ENCODE assay signal across 18 mouse cellular contexts in genomic region chr9:15551933-15552851, GRCm38 (mm10). TPM values are rescaled to one million over a fixed set of nuclear protein-coding genes. Genes with fewer than 3 reads are reported as not detected.
DNase-seq lines count a peak whose midpoint lies in the region; ATAC-seq and TF ChIP-seq lines count a peak whose summit lies in the region.
"Had no signal": no experiment of that assay in that cellular context is flagged by ENCODE, and none has a peak within 500 bp of the region (broad histone marks: within the 10 kb centered on the region; RNA-seq: fewer than 3 reads in every experiment).

No protein-coding gene starts in this region.

- no peaks in the 10 kb centered on the region for H3K79me2 ChIP-seq in myocyte (ENCODE audit: control insufficient read depth, insufficient read depth)

- 55% methylated on average over 15 of the region's 15 CpGs for WGBS in forebrain, postnatal 0 days
- WGBS in forebrain, embryonic 11.5 days = 90% methylated on average over 15 of the region's 15 CpGs

- no peaks in the 10 kb centered on the region for H3K27me3 ChIP-seq in forebrain, postnatal 0 days (ENCODE audit: insufficient read depth, low read length)
- H3K27me3 ChIP-seq in forebrain, embryonic 11.5 days (ENCODE audit: control insufficient read depth, insufficient read depth, low read length) = no peaks in the 10 kb centered on the region
- H3K27me3 ChIP-seq in myocyte (ENCODE audit: control insufficient read depth, insufficient read depth, insufficient read length) = no peaks in the 10 kb centered on the region
- H3K27me3 ChIP-seq: embryonic facial prominence, embryonic 15.5 days; heart, embryonic 13.5 days; limb, embryonic 12.5 days had no signal

- no peak overlapping the region for H3K27ac ChIP-seq in forebrain, postnatal 0 days (ENCODE audit: low read depth, low read length)
- no peak overlapping the region for H3K27ac ChIP-seq in forebrain, embryonic 11.5 days (ENCODE audit: low read depth, low read length)
- H3K27ac ChIP-seq: embryonic facial prominence, embryonic 15.5 days; heart, embryonic 13.5 days; kidney, postnatal 0 days; limb, embryonic 12.5 days had no signal

- H3K4me1 ChIP-seq in forebrain, postnatal 0 days (ENCODE audit: insufficient read depth) = no peaks in the 10 kb centered on the region
- no peaks in the 10 kb centered on the region for H3K4me1 ChIP-seq in forebrain, embryonic 11.5 days (replicated peaks; ENCODE audit: control insufficient read depth, insufficient read depth, low read length)
- H3K4me1 ChIP-seq: embryonic facial prominence, embryonic 15.5 days; heart, embryonic 13.5 days had no signal

- H3K4me3 ChIP-seq in forebrain, postnatal 0 days (ENCODE audit: low read depth, low read length) = no peak overlapping the region
- H3K4me3 ChIP-seq in forebrain, embryonic 11.5 days (ENCODE audit: low read depth, low read length) = no peak overlapping the region
- no peak overlapping the region for H3K4me3 ChIP-seq in myocyte
- H3K4me3 ChIP-seq: embryonic facial prominence, embryonic 15.5 days; heart, embryonic 13.5 days; limb, embryonic 12.5 days had no signal

- TF ChIP-seq POLR2A in myocyte (IDR thresholded peaks at IDR 0.05; ENCODE audit: insufficient read length, low read depth) = no peak

- peak; percentile 59 for DNase-seq in forebrain, postnatal 0 days
- no peak for DNase-seq in forebrain, embryonic 11.5 days (ENCODE audit: low spot score)
- DNase-seq in right cerebral cortex, postnatal 10 days (ENCODE audit: low spot score in 2 of 2) = peak; percentile 36 to 47
- no peak for DNase-seq in right cerebral cortex, postnatal 36 days (ENCODE audit: low spot score in 2 of 2)
- DNase-seq in layer of hippocampus, adult 18-20 months (ENCODE audit: low spot score in 2 of 2) = peak; percentile 43 to 61
- DNase-seq in spleen, postnatal 4 days (ENCODE audit: low spot score in 2 of 2) = no peak
- no peak for DNase-seq in lung, postnatal 36 days
- DNase-seq: adrenal gland, postnatal 36 days; right cerebral cortex, adult 18-20 months; thymus, postnatal 4 days had no signal

- H3K9me3 ChIP-seq in forebrain, postnatal 0 days (ENCODE audit: low read length) = no peaks in the 10 kb centered on the region
- H3K9me3 ChIP-seq in forebrain, embryonic 11.5 days (ENCODE audit: control insufficient read depth, low read length) = no peaks in the 10 kb centered on the region
- H3K9me3 ChIP-seq: embryonic facial prominence, embryonic 15.5 days; heart, embryonic 13.5 days; limb, embryonic 12.5 days had no signal

- TF ChIP-seq CTCF in forebrain, postnatal 0 days (IDR thresholded peaks at IDR 0.05; ENCODE audit: low read depth) = no peak

- H3K4me2 ChIP-seq in forebrain, postnatal 0 days (ENCODE audit: low read depth) = no peak overlapping the region
- no peak overlapping the region for H3K4me2 ChIP-seq in forebrain, embryonic 11.5 days (ENCODE audit: low read depth, low read length, severe bottlenecking)
- H3K4me2 ChIP-seq in myocyte (ENCODE audit: low read depth) = peak overlapping the region; percentile 38
- H3K4me2 ChIP-seq: embryonic facial prominence, embryonic 15.5 days; heart, embryonic 13.5 days; limb, embryonic 12.5 days had no signal

- ATAC-seq in forebrain, postnatal 0 days = peak; percentile 75
- no peak for ATAC-seq in forebrain, embryonic 11.5 days (replicated peaks; ENCODE audit: low FRiP score)
- ATAC-seq: CD4-positive, CD25-positive, alpha-beta regulatory T cell, adult 4 months; intestine, embryonic 16.5 days; lung, postnatal 0 days had no signal

- no peak overlapping the region for H3ac ChIP-seq in myocyte (ENCODE audit: control insufficient read depth, insufficient read length)

- no peaks in the 10 kb centered on the region for H3K36me3 ChIP-seq in forebrain, postnatal 0 days (ENCODE audit: insufficient read depth)
- no peaks in the 10 kb centered on the region for H3K36me3 ChIP-seq in forebrain, embryonic 11.5 days (ENCODE audit: control insufficient read depth, insufficient read depth, low read length)
- no peaks in the 10 kb centered on the region for H3K36me3 ChIP-seq in myocyte (ENCODE audit: control insufficient read depth, insufficient read depth)
- H3K36me3 ChIP-seq: embryonic facial prominence, embryonic 15.5 days; heart, embryonic 13.5 days; limb, embryonic 12.5 days had no signal

- no peak overlapping the region for H3K9ac ChIP-seq in forebrain, postnatal 0 days
- H3K9ac ChIP-seq in forebrain, embryonic 11.5 days (ENCODE audit: low read length) = no peak overlapping the region
- H3K9ac ChIP-seq: embryonic facial prominence, embryonic 15.5 days; heart, embryonic 13.5 days; limb, embryonic 12.5 days had no signal

TF ChIP-seq in myocyte, 11 proteins besides CTCF, POLR2A, EP300 and RAD21:
- TF ChIP-seq TCF3 (IDR thresholded peaks at IDR 0.05; ENCODE audit: insufficient read length, low read depth) = no peak
- TF ChIP-seq MYOD1 (IDR thresholded peaks at IDR 0.05; ENCODE audit: control insufficient read depth in 1 of 3, insufficient read length in 2 of 3, low read depth in 2 of 3) = no peak
- no peak for TF ChIP-seq POLR2AphosphoS2 (IDR thresholded peaks at IDR 0.05; ENCODE audit: insufficient read length, low read depth)
- no peak for TF ChIP-seq MAX (IDR thresholded peaks at IDR 0.05; ENCODE audit: low read depth)
- TF ChIP-seq USF1 (IDR thresholded peaks at IDR 0.05; ENCODE audit: low read depth) = no peak
- TF ChIP-seq REST (IDR thresholded peaks at IDR 0.05; ENCODE audit: insufficient read depth, insufficient read length) = no peak
- TF ChIP-seq MYOG (IDR thresholded peaks at IDR 0.05; ENCODE audit: control insufficient read depth in 1 of 3, insufficient read depth in 1 of 3, insufficient read length in 2 of 3, low read depth in 2 of 3) = no peak
- TF ChIP-seq TCF12 (IDR thresholded peaks at IDR 0.05; ENCODE audit: insufficient read depth, poor library complexity, severe bottlenecking) = no peak

RNA-seq across cellular contexts. Expression of gene Smco4, which starts 59.0 kb away (rescaled TPM):
- total RNA-seq in forebrain, postnatal 0 days (2014; rRNA removed) = 3.2 and 4.4 TPM in 2 replicates
- polyA plus RNA-seq in forebrain, postnatal 0 days (2015; fragmentation: Nextera tagmentation; extraction: Ambion mirVana) = 0.20 and 0.64 TPM in 2 replicates
- 3.3 and 3.9 TPM in 2 replicates for polyA plus RNA-seq in forebrain, embryonic 11.5 days (2014; fragmentation: Nextera tagmentation; extraction: Ambion mirVana)
- 1 to 10 TPM; 6.4 to 7.5 TPM for total RNA-seq in layer of hippocampus, adult 18-20 months (2021)
- polyA plus RNA-seq in myocyte (2012; fragmentation: generic; extraction: Trizol) = 10.5 TPM

Comparison
In these comparisons a context has a peak if more than half of its experiments do, and no peak if none do; other contexts are left out.
1. DNase-seq: peak in forebrain, postnatal 0 days (single experiment), right cerebral cortex, postnatal 10 days (2 of 2) and layer of hippocampus, adult 18-20 months (2 of 2); none in forebrain, embryonic 11.5 days (single experiment), right cerebral cortex, postnatal 36 days (0 of 2), spleen, postnatal 4 days (0 of 2) and lung, postnatal 36 days (single experiment).